Mouse (Mus musculus): ENCODE data around the gene Ints7.
A peak's percentile ranks its signal among the peaks of the same experiment; 100 is the strongest.

The Ints7 gene

DNA sequence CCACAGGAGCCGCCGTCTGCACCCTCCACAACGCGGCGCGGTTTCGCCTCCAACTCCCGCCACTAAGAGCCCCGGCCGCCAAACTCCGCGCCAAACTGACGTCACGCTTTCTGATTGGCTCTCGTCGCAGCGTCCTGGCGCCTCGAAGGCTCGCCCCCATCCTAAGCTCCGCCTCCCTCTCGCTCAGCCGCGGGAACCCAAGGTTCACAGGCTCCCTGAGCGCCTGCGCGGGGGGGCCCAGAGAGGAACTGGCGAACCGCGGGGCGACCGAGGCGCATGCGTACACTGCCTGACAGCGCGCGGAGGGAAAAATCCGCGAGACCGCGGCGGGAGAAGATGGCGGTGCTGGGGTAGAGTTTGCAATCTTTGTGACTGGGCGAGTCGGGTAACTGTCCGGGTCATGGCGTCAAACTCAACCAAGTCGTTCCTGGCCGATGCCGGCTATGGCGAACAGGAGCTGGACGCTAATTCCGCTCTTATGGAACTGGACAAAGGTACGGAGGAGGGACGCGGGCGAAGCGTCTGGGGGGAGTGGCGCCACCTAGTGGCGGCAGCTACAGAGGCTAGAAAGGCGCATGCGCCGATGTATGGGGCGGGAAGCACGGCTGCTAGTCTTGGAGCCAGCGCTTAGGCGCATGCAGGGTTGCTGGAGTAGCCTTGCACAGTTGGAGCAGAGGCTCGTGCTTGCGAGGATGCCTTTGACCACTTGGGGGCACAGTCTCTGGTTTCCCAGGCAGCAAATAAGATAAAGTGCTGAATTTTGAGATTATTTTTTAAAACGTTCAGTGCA lies at the start of gene Ints7, which contains the start of gene Dtl:
Gene Ints7 (plus strand): TSS at position 179 of the 790 bp plus-strand sequence.
Gene Dtl (minus strand): TSS at position 87 of the 790 bp plus-strand sequence.
- peak; percentile 100 for DNase-seq (ENCODE audit: low read depth, low spot score)
- no peaks in the 10 kb centered on the region for H3K36me3 ChIP-seq (ENCODE audit: control insufficient read depth, insufficient read depth, low read length, poor library complexity, severe bottlenecking)

DNA sequence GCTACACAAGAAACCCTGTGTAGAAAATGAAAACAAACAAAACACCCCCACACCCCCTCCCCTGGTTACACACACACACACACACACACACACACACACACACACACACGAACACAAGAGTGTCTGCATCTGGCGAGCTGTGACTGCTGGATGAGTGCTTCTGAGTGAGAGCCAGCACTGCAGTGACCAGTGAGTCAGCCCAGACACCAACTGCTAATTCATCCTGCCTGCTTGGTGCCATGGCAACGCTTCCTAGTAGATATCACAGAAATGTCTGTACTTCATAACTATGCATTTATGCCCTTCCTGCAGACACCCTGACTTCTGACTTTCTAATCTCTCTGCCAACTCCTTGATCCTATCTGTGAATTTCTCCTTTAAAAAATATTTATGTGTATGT lies 48.3 kb upstream of the Ints7 start:
- no peak for DNase-seq (ENCODE audit: low read depth, low spot score)
- Histone ChIP-seq H3K27me3 (ENCODE audit: control insufficient read depth, insufficient read depth, low read length, poor library complexity, severe bottlenecking) (no peaks in the 10 kb centered on the region; the same call in 1 of the 2 replicates), H3K36me3 (ENCODE audit: control insufficient read depth, insufficient read depth, low read length, poor library complexity, severe bottlenecking) (no peaks in the 10 kb centered on the region)

More for the DNA sequence above, at the start of gene Ints7, which contains the start of gene Dtl:
- no peaks in the 10 kb centered on the region for H3K27me3 ChIP-seq (ENCODE audit: control insufficient read depth, insufficient read depth, low read length, poor library complexity, severe bottlenecking)

DNA sequence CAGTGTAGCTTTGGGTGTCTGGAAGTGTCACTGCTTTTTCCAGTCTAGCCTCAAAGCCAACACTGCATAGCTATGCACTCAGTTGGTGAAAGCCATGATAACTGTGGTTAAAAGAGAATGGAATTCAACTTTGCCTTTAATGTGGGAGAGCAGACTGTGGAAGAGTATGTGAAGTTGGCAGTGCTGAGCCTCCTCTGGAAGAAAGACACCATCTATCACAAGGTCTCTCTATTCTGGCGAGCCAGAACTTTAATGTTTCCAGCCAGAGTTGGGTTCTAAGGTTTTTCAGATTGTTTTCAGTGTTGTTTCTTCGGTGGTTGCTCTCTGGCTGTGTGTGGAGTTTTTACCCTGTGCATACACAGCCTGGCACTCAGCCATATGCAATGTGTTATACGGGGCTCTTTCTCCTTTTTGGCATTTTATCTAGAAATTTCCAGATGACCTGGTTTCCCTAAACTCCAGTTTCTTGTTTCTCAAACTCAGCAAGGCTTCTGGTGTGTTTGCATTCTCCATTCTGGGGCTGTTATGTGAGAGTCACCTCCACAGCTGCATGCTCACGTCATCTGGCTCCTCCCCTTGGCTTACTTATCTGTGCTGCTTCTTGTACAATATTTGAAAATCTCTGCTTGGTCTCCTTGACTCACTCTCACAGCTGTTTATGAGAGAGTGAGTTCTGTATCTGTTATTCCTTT lies 47.4 kb upstream of the Ints7 start:
- no peaks in the 10 kb centered on the region; the same call in 1 of the 2 replicates for H3K27me3 ChIP-seq (ENCODE audit: control insufficient read depth, insufficient read depth, low read length, poor library complexity, severe bottlenecking)
- H3K36me3 ChIP-seq (ENCODE audit: control insufficient read depth, insufficient read depth, low read length, poor library complexity, severe bottlenecking): no peaks in the 10 kb centered on the region
- DNase-seq (ENCODE audit: low read depth, low spot score): no peak

DNA sequence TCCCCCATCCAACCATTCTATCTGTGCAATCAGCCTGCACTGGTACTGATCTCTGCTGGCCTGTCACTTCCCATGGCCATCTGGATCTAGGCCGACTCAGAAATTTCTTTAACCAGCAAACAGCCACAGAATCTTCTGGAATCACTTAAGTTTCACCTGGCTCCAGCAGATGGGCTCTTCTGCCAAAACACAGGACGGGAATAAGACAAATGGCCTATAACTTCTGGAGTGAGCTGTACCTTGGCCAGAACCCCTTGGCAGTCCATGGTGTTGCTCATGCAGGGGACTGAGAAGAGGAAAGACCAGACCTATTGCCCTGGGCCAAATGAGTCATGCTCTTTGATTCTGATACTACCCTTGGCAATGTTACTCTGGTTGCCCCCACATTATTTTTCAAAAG lies 46.0 kb upstream of the Ints7 start:
- Histone ChIP-seq H3K27me3 (ENCODE audit: control insufficient read depth, insufficient read depth, low read length, poor library complexity, severe bottlenecking) (no peaks in the 10 kb centered on the region), H3K36me3 (ENCODE audit: control insufficient read depth, insufficient read depth, low read length, poor library complexity, severe bottlenecking) (no peaks in the 10 kb centered on the region)
- DNase-seq (ENCODE audit: low read depth, low spot score): no peak

DNA sequence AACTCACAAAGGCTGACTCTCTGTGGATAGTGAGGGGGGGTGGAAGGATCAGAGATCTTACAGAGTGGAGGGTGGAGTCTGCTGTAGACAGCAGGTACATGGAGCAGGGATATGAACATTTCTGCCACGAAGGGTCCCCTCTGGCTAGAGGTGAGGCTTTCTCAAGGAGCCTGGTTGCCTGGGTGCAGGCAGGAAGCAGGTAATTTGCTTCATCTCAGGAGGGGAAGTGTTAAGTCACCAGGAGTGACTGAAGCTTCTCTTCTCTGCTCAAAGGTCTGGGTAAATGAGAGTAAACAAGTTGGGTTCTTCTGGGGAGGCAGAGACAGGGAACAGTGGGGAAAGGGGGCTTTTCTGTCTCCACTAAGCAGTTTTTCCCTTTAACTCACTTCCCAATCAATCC lies 44.4 kb upstream of the Ints7 start:
- no peak for DNase-seq (ENCODE audit: low read depth, low spot score)
- no peaks in the 10 kb centered on the region for H3K36me3 ChIP-seq (ENCODE audit: control insufficient read depth, insufficient read depth, low read length, poor library complexity, severe bottlenecking)

DNA sequence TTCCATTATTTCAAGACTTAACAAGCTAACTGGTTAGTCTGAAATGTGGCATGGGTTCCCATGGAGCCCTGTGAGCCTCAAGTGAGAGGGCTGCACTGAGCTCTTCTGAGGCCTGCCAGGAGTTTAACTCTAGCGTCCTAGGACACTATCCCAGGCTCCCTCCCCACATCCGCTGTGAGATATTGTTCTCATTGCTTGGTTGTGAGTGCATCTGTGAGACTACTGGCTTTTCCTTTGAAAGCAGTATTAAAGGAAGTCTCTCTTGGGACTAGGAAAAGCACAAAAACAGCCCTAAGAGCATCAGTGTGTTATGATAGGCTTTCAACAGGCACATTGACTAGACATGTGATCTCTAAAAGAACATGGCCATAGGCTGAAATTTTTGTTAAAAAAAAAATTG lies 40.5 kb upstream of the Ints7 start:
- no peaks in the 10 kb centered on the region for H3K36me3 ChIP-seq (ENCODE audit: control insufficient read depth, insufficient read depth, low read length, poor library complexity, severe bottlenecking)
- DNase-seq (ENCODE audit: low read depth, low spot score): no peak

More for the DNA sequence above, 44.4 kb upstream of the Ints7 start:
- no peaks in the 10 kb centered on the region for H3K27me3 ChIP-seq (ENCODE audit: control insufficient read depth, insufficient read depth, low read length, poor library complexity, severe bottlenecking)

DNA sequence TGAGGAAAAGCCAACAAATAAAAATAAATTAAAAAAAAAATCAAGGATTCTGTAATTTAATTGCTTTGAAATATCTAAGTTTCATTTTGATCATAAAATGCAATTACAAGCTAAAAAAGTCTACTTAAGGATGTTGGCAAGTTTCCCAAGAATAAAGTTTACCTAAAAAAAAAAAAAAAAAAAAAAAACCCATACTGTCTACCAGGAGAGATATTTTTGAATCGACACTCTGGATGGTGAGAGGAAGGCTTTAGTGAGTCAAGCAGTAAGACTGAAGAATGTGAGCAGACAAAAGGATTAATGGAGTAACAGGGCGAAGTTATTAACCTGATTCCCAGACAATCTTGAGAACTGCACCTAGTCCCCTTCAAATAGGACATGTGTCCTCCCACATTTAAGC lies 35.1 kb upstream of the Ints7 start:
- H3K27me3 ChIP-seq (ENCODE audit: control insufficient read depth, insufficient read depth, low read length, poor library complexity, severe bottlenecking): no peaks in the 10 kb centered on the region
- no peak for DNase-seq (ENCODE audit: low read depth, low spot score)
- H3K36me3 ChIP-seq (ENCODE audit: control insufficient read depth, insufficient read depth, low read length, poor library complexity, severe bottlenecking): no peaks in the 10 kb centered on the region

More for the DNA sequence above, 40.5 kb upstream of the Ints7 start:
- H3K27me3 ChIP-seq (ENCODE audit: control insufficient read depth, insufficient read depth, low read length, poor library complexity, severe bottlenecking): no peaks in the 10 kb centered on the region

- Histone ChIP-seq H3K27me3 (ENCODE audit: control insufficient read depth, insufficient read depth, low read length, poor library complexity, severe bottlenecking) (no peaks in the 10 kb centered on the region), H3K36me3 (ENCODE audit: control insufficient read depth, insufficient read depth, low read length, poor library complexity, severe bottlenecking) (no peaks in the 10 kb centered on the region)
- no peak for DNase-seq (ENCODE audit: low read depth, low spot score)
Observed at GRCm38 (mm10) chr1:191541014-191541413, 34.4 kb upstream of the Ints7 start.

GRCm38 (mm10) chr1:191541619-191542018 lies 33.8 kb upstream of the Ints7 start:
- no peaks in the 10 kb centered on the region for H3K27me3 ChIP-seq (ENCODE audit: control insufficient read depth, insufficient read depth, low read length, poor library complexity, severe bottlenecking)
- DNase-seq (ENCODE audit: low read depth, low spot score): no peak
- H3K36me3 ChIP-seq (ENCODE audit: control insufficient read depth, insufficient read depth, low read length, poor library complexity, severe bottlenecking): no peaks in the 10 kb centered on the region

DNA sequence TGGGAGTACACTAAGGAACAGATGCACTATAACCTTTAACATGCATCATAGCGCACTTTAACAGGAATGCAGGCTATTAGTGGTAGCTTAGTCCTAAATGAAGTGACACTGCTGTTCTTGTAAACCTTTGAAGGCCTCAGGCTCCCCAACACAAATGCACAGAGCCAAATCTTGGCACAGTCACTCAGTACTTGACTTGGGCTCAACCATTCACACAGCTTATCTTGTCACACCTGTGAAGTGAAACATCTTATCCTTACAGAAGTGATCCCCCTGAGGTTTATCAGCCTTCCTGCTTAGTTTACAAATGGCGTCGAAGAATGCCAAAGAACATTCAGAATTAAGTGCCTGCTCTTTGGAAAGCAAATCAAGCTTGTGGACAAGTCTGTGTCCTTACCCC lies 31.7 kb upstream of the Ints7 start:
- Histone ChIP-seq H3K27me3 (ENCODE audit: control insufficient read depth, insufficient read depth, low read length, poor library complexity, severe bottlenecking) (no peaks in the 10 kb centered on the region), H3K36me3 (ENCODE audit: control insufficient read depth, insufficient read depth, low read length, poor library complexity, severe bottlenecking) (no peaks in the 10 kb centered on the region)
- no peak for DNase-seq (ENCODE audit: low read depth, low spot score)

GRCm38 (mm10) chr1:191550786-191551185 lies 24.6 kb upstream of the Ints7 start:
- H3K27me3 ChIP-seq (ENCODE audit: control insufficient read depth, insufficient read depth, low read length, poor library complexity, severe bottlenecking): no peaks in the 10 kb centered on the region
- H3K36me3 ChIP-seq (ENCODE audit: control insufficient read depth, insufficient read depth, low read length, poor library complexity, severe bottlenecking): no peaks in the 10 kb centered on the region
- no peak for DNase-seq (ENCODE audit: low read depth, low spot score)

GRCm38 (mm10) chr1:191557109-191557508 lies 18.3 kb upstream of the Ints7 start:
- DNase-seq (ENCODE audit: low read depth, low spot score): no peak
- H3K36me3 ChIP-seq (ENCODE audit: control insufficient read depth, insufficient read depth, low read length, poor library complexity, severe bottlenecking): no peaks in the 10 kb centered on the region
- no peaks in the 10 kb centered on the region for H3K27me3 ChIP-seq (ENCODE audit: control insufficient read depth, insufficient read depth, low read length, poor library complexity, severe bottlenecking)

- Histone ChIP-seq H3K27me3 (ENCODE audit: control insufficient read depth, insufficient read depth, low read length, poor library complexity, severe bottlenecking) (no peaks in the 10 kb centered on the region), H3K36me3 (ENCODE audit: control insufficient read depth, insufficient read depth, low read length, poor library complexity, severe bottlenecking) (no peaks in the 10 kb centered on the region)
- DNase-seq (ENCODE audit: low read depth, low spot score): no peak
Observed at GRCm38 (mm10) chr1:191559779-191560178, 15.7 kb upstream of the Ints7 start.

GRCm38 (mm10) chr1:191562823-191563365 lies 12.5 kb upstream of the Ints7 start:
- Histone ChIP-seq H3K27me3 (ENCODE audit: control insufficient read depth, insufficient read depth, low read length, poor library complexity, severe bottlenecking) (no peaks in the 10 kb centered on the region), H3K36me3 (ENCODE audit: control insufficient read depth, insufficient read depth, low read length, poor library complexity, severe bottlenecking) (no peaks in the 10 kb centered on the region)
- peak; percentile 76 for DNase-seq (ENCODE audit: low read depth, low spot score)

DNA sequence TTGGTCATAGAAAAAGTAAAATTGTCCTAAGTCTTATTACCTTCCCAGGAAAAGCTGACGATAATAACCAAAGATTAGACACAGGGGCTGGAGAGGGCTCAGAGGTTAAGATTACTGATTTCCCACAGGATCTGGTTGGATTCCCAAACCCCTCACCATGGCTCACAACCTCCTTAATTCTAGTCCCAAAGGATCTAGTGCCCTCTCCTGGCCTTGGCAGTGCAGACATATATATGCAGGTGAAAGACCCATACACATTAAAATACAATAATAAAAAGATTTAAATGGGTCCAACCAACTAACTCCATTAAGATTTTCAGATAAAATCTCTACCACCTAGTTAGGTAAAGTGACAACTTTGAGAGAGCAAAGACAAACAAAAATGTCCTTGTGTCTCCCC lies 7.6 kb upstream of the Ints7 start:
- no peak for DNase-seq (ENCODE audit: low read depth, low spot score)
- H3K27me3 ChIP-seq (ENCODE audit: control insufficient read depth, insufficient read depth, low read length, poor library complexity, severe bottlenecking): no peaks in the 10 kb centered on the region
- no peaks in the 10 kb centered on the region for H3K36me3 ChIP-seq (ENCODE audit: control insufficient read depth, insufficient read depth, low read length, poor library complexity, severe bottlenecking)
